7 mouse cellular contexts compared by ENCODE assay signal in genomic region chr16:37109285-37109684, GRCm38 (mm10).
A peak's percentile ranks its signal among the peaks of the same experiment; 100 is the strongest.
DNase-seq lines count a peak whose midpoint lies in the region; ATAC-seq and TF ChIP-seq lines count a peak whose summit lies in the region.

No protein-coding gene starts in this region.

- H3K4me2 ChIP-seq in midbrain, embryonic 11.5 days, result no peak overlapping the region

- no peak overlapping the region for H3K27ac ChIP-seq in ES-Bruce4 (ENCODE audit: insufficient read depth, low read length)
- no peak overlapping the region for H3K27ac ChIP-seq in layer of hippocampus, adult 2 months
- H3K27ac ChIP-seq in midbrain, embryonic 11.5 days (ENCODE audit: low read depth, low read length), result no peak overlapping the region
- no peak overlapping the region for H3K27ac ChIP-seq in testis, adult 2 months (ENCODE audit: control insufficient read depth, insufficient read depth, low read depth, low read length)

- peak; percentile 75 for DNase-seq in adipocyte (ENCODE audit: low spot score)
- peak; percentile 84 for DNase-seq in embryo, embryonic 11 days
- peak; percentile 11 to 40 for DNase-seq in heart, postnatal 14 days
- peak; percentile 62 to 63 for DNase-seq in layer of hippocampus, adult 2 months (ENCODE audit: low spot score in 2 of 2)
- peak; percentile 90 for DNase-seq in midbrain, embryonic 11.5 days (ENCODE audit: low spot score, missing footprints)

- no peaks in the 10 kb centered on the region for H3K9me3 ChIP-seq in ES-Bruce4 (replicated peaks; ENCODE audit: control insufficient read depth, insufficient read depth, low read length, poor library complexity, severe bottlenecking)
- H3K9me3 ChIP-seq in midbrain, embryonic 11.5 days (ENCODE audit: control insufficient read depth, low read length), result no peaks in the 10 kb centered on the region

- peak; percentile 42 for TF ChIP-seq CTCF in ES-Bruce4 (IDR thresholded peaks at IDR 0.05; ENCODE audit: low read depth, low read length)
- TF ChIP-seq CTCF in layer of hippocampus, adult 2 months (conservative IDR thresholded peaks at IDR 0.05), result peak; percentile 86
- peak; percentile 37; the same call in 1 of the 2 replicates for TF ChIP-seq CTCF in testis, adult 2 months (IDR thresholded peaks at IDR 0.05; ENCODE audit: control insufficient read depth, insufficient read depth, insufficient replicate concordance, low read depth, low read length)

- H3K27me3 ChIP-seq in ES-Bruce4 (ENCODE audit: control insufficient read depth, insufficient read depth, low read length, poor library complexity, severe bottlenecking), result no peaks in the 10 kb centered on the region
- H3K27me3 ChIP-seq in midbrain, embryonic 11.5 days (ENCODE audit: control insufficient read depth, insufficient read depth, low read length), result no peaks in the 10 kb centered on the region
- no peaks in the 10 kb centered on the region for H3K27me3 ChIP-seq in testis, adult 2 months (ENCODE audit: control insufficient read depth, insufficient read depth, low read length)

- ATAC-seq in midbrain, embryonic 11.5 days (ENCODE audit: low FRiP score), result peak; percentile 85

- WGBS in midbrain, embryonic 11.5 days, result 36% methylated on average over 3 of the region's 3 CpGs

- H3K9ac ChIP-seq in ES-Bruce4 (ENCODE audit: low read depth, poor library complexity, severe bottlenecking), result no peak overlapping the region
- no peak overlapping the region for H3K9ac ChIP-seq in midbrain, embryonic 11.5 days (ENCODE audit: low read length)

- H3K4me3 ChIP-seq in ES-Bruce4 (ENCODE audit: low read depth, low read length), result no peak overlapping the region
- no peak overlapping the region for H3K4me3 ChIP-seq in layer of hippocampus, adult 2 months
- no peak overlapping the region for H3K4me3 ChIP-seq in midbrain, embryonic 11.5 days (ENCODE audit: low read depth, low read length)
- no peak overlapping the region for H3K4me3 ChIP-seq in testis, adult 2 months (ENCODE audit: control insufficient read depth, low read depth, low read length)

- no peak for TF ChIP-seq EP300 in ES-Bruce4 (IDR thresholded peaks at IDR 0.05; ENCODE audit: insufficient read depth, low read depth, low read length)

- intact Hi-C loops in heart, postnatal 14 days (cut with DNase I), result loop anchor here (5.0 to 10.0 kb wide), 2 partner anchors 698 to 836 kb away; no protein-coding TSS in a partner anchor

- no peaks in the 10 kb centered on the region for H3K4me1 ChIP-seq in ES-Bruce4 (ENCODE audit: control insufficient read depth, insufficient read depth, low read length)
- no peaks in the 10 kb centered on the region for H3K4me1 ChIP-seq in midbrain, embryonic 11.5 days (ENCODE audit: control insufficient read depth, insufficient read depth, low read length)
- peaks cover 4% of the 10 kb centered on the region for H3K4me1 ChIP-seq in testis, adult 2 months (ENCODE audit: control insufficient read depth, insufficient read depth, low read length)

- no peak for TF ChIP-seq POLR2A in ES-Bruce4 (IDR thresholded peaks at IDR 0.05; ENCODE audit: insufficient read depth, low read length)
- TF ChIP-seq POLR2A in testis, adult 2 months (IDR thresholded peaks at IDR 0.05; ENCODE audit: control insufficient read depth, low read depth, low read length), result no peak

- H3K36me3 ChIP-seq in ES-Bruce4 (ENCODE audit: control insufficient read depth, insufficient read depth, low read length, poor library complexity, severe bottlenecking), result no peaks in the 10 kb centered on the region
- no peaks in the 10 kb centered on the region for H3K36me3 ChIP-seq in midbrain, embryonic 11.5 days (ENCODE audit: control insufficient read depth, insufficient read depth, low read length)
- no peaks in the 10 kb centered on the region for H3K36me3 ChIP-seq in testis, adult 2 months (ENCODE audit: control insufficient read depth, insufficient read depth, low read length)

Comparison
In these comparisons a context has a peak if more than half of its experiments do, and no peak if none do; other contexts are left out.
1. DNase-seq: peak in every context shown above with its lines; median percentile 90 in midbrain, embryonic 11.5 days; 84 in embryo, embryonic 11 days; 75 in adipocyte; 62 in layer of hippocampus, adult 2 months; 26 in heart, postnatal 14 days.